ENCODE assay signal across 33 mouse cellular contexts in the genomic region with DNA sequence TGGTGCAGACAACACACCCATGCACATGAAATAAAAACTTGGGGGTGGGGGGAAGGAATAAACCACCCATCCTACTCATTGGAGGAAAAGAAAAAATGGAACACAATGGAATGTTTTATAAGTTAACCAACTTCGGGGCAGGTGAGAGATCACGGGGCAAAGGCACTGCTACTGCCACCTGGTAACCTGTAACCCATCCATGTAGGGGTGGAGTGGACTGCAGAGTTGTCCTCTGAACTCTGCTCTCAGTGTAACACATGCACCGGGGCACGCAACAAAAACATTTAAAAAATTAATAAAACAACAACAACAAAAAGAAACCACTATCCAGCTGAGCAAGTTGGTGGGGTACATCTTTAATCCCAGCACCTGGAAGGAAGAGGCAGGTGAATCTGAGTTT. TPM values are rescaled to one million over a fixed set of nuclear protein-coding genes. Genes with fewer than 3 reads are reported as not detected.
"Had no signal": no experiment of that assay in that cellular context is flagged by ENCODE, and none has a peak within 500 bp of the region (broad histone marks: within the 10 kb centered on the region; RNA-seq: fewer than 3 reads in every experiment).

No protein-coding gene starts in this region.

- H3K9ac ChIP-seq: forebrain, postnatal 0 days; heart, embryonic 13.5 days; heart, embryonic 15.5 days; hindbrain, embryonic 13.5 days; hindbrain, embryonic 15.5 days; kidney, embryonic 15.5 days; limb, embryonic 13.5 days; limb, embryonic 15.5 days; liver, embryonic 12.5 days; liver, embryonic 14.5 days had no signal

- H3K27ac ChIP-seq: heart, adult 2 months; heart, embryonic 13.5 days; heart, embryonic 15.5 days; hindbrain, embryonic 13.5 days; hindbrain, embryonic 15.5 days; hindbrain, postnatal 0 days; kidney, embryonic 15.5 days; kidney, postnatal 0 days; limb, embryonic 13.5 days; limb, embryonic 15.5 days; liver, embryonic 12.5 days; liver, embryonic 14.5 days had no signal

- H3K27me3 ChIP-seq: heart, embryonic 13.5 days; heart, embryonic 15.5 days; hindbrain, embryonic 13.5 days; hindbrain, embryonic 15.5 days; kidney, embryonic 15.5 days; limb, embryonic 13.5 days; limb, embryonic 15.5 days; liver, embryonic 12.5 days had no signal

- H3K4me2 ChIP-seq: heart, embryonic 11.5 days; heart, embryonic 13.5 days; heart, embryonic 15.5 days; hindbrain, embryonic 13.5 days; hindbrain, embryonic 15.5 days; kidney, embryonic 15.5 days; limb, embryonic 13.5 days; limb, embryonic 15.5 days; liver, embryonic 12.5 days had no signal

- H3K9me3 ChIP-seq: heart, embryonic 13.5 days; heart, embryonic 15.5 days; hindbrain, embryonic 13.5 days; hindbrain, embryonic 15.5 days; kidney, embryonic 15.5 days; limb, embryonic 13.5 days; limb, embryonic 15.5 days; liver, embryonic 12.5 days had no signal

- H3K4me1 ChIP-seq: heart, embryonic 13.5 days; heart, embryonic 15.5 days; hindbrain, embryonic 13.5 days; hindbrain, embryonic 15.5 days; kidney, embryonic 15.5 days had no signal

- H3K4me3 ChIP-seq: heart, adult 2 months; heart, embryonic 13.5 days; heart, embryonic 15.5 days; hindbrain, embryonic 13.5 days; hindbrain, embryonic 15.5 days; kidney, embryonic 15.5 days; limb, embryonic 13.5 days; limb, embryonic 15.5 days; liver, embryonic 12.5 days had no signal

- DNase-seq: forebrain, postnatal 0 days; gastrocnemius, postnatal 14 days; gastrocnemius, postnatal 36 days; heart, adult 11 months; heart, adult 2 months; heart, postnatal 14 days; heart, postnatal 36 days; kidney, adult 18-20 months; layer of hippocampus, adult 9-11 months; layer of hippocampus, postnatal 36 days; left cerebral cortex, postnatal 4 days had no signal

- ATAC-seq: forebrain, postnatal 0 days; hindbrain, postnatal 0 days; intestine, embryonic 16.5 days; liver, embryonic 12.5 days had no signal

RNA-seq across cellular contexts. Expression of gene Apom, which starts 20.3 kb away (rescaled TPM):
- total RNA-seq: gastrocnemius, adult 18-20 months; gastrocnemius, adult 8-10 months; gastrocnemius, postnatal 14 days; gastrocnemius, postnatal 36 days; heart, adult 2 months; heart, postnatal 14 days; heart, postnatal 36 days; hematopoietic stem cell, adult 5-6 weeks; layer of hippocampus, adult 18-20 months; layer of hippocampus, adult 8-10 months; layer of hippocampus, postnatal 14 days; layer of hippocampus, postnatal 36 days; left cerebral cortex, adult 18-20 months; left cerebral cortex, adult 8-10 months; left cerebral cortex, postnatal 25 days had no signal
- polyA plus RNA-seq: forebrain, postnatal 0 days; heart, adult 2 months; hindbrain, postnatal 0 days; limb, embryonic 13.5 days had no signal

RNA-seq across cellular contexts. Expression of gene Aif1, which starts 23.7 kb away (rescaled TPM):
- total RNA-seq: hematopoietic stem cell, adult 5-6 weeks had no signal
